Mouse (Mus musculus) neural tube, embryonic 10.5 days (tissue): Measurements from ENCODE around the gene Creb3l2.
"Not testable (repeated sequence)": the region's sequence is repeated elsewhere in the genome, so short reads cannot be mapped to it uniquely, and the experiment has no call there.

ENCODE experiments used
- DNase-seq: peaks from one replicate; pipeline ENCODE4 v3.0.0-alpha.2; 2017; ENCODE audit warnings: low spot score; ENCODE audit errors: extremely low spot score

Gene Creb3l2

DNA sequence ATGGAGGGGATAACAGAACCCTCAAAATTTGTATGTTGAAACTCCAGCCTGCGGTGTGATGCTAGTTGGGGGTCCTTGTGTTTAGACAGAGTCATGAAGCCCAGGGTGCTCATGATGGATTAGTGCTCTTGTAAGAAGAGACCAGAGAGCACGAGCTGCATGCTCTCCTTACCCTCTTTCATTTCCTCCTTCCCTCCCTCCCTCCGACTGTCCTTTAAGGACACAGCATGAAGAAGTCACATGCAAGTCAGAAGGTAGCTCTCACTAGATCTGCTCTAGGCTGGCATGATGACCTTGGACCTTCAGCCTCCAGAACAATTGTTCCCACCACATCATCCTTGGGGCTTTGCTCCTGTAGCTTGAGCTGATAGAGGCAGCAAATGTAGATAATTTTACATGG is 30.2 kb downstream of the Creb3l2 start:
- DNase-seq = no peak

DNA sequence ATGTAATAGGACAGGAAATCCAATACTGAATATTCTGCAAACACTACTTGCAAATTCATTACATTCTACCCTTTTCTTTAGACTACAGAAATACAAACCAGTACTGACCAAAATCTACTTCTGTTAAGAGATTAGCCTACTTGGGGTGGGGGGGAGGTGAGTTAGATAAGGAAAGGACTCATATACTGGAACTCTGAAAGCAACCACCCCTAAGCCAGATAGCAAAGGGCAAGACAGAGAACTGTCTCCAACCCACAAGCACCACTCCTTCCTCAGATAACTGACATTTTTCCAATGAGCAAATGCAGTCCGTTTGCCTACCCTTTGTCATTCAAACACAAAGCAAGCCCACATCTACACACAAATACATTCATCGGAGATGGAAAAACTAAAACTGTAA is 32.1 kb downstream of the Creb3l2 start:
- DNase-seq = no peak

DNA sequence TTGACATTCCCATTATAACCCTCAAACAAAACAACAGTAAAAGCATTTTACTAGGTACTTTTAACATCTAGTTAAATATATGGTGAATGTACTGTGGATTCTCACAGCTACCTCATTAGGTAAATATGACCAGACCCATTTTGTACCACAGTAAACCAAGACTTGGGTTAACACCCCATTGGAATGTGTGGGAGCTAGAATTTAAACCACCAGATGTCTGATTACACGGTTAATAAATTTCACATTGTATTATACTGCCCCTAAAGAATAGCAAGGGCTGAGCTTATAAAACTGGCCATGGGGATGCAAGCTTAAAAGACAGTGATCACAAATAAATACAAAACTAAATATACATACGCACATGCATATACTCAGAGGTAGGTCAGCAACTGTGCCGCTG is 34.1 kb downstream of the Creb3l2 start:
- no peak for DNase-seq

DNA sequence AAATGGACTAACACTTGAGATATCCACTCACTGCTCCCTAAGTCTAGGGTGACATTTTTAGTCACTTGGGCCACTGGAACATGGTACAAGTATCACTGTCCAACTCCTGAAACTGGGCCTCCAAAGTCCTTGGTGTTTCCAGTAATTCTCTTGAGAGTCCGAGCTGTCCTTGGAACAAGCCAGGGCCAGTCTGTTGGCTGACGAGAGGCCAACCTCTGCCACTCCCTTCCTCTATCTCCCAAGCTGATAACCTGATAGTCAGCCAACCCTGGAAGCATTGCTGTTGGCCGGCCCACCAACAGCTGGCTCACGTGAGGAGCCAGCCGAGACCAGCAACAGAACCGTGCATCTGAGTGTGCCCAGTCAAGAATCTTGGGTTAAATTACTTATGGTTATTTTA is 35.0 kb downstream of the Creb3l2 start:
- DNase-seq = no peak

DNA sequence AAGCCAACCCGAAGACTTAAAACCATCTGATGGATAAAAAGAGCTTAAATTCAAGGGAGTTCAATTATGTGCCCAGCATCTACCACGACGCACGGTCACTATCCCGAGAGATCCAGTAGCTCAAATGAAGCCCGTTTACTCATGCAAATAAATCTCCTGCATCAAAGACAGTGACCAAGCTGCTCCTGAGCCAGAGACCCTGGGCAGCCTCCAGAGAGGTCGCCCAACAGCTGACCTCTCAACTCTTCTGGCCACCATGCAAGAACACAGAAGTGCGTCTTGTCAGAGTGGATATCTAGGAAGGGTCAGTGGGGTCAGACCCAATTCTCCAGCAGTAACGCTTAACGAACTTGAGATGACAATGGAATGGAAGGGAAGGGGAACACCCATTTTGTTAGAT is 35.9 kb downstream of the Creb3l2 start:
- no peak for DNase-seq

DNA sequence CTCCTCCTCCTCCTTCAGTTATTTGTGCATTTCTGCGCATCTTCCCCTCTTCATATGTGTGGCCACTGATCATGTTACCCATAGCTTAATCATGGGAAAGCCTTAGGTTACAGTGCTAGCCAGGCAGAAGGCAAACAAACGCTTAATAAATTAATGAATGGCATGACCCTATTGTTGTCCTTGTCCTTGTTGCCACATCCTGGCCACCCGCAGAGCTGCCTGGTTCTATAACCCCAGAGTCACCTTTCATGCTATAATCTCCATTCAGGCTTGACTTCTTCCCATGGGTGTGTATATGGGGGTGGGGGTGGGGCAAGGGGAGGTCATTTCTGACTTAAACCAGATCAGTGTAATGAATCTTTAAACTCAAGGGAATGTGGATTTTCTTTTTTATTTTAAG is 37.6 kb downstream of the Creb3l2 start:
- DNase-seq = no peak

DNA sequence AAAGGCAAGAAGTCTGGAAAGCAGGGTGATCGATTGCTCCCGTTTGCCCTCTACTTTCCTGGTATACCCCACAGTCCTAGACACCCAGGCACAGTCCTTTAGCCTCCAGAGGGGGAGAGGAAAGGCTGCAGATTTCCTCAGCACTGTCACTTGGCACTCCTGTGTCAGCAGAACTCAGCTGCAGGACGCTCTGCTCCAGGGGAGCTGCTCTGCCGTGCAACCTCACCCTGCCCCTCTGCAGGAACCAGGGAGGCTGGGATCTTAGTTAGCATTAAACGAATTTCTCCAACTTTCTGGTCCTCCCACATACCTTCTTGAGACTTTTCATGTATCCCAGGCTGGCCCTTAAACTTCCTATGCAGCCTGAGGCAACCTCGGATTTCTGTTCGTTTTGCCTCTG is 40.0 kb downstream of the Creb3l2 start:
- DNase-seq = no peak

DNA sequence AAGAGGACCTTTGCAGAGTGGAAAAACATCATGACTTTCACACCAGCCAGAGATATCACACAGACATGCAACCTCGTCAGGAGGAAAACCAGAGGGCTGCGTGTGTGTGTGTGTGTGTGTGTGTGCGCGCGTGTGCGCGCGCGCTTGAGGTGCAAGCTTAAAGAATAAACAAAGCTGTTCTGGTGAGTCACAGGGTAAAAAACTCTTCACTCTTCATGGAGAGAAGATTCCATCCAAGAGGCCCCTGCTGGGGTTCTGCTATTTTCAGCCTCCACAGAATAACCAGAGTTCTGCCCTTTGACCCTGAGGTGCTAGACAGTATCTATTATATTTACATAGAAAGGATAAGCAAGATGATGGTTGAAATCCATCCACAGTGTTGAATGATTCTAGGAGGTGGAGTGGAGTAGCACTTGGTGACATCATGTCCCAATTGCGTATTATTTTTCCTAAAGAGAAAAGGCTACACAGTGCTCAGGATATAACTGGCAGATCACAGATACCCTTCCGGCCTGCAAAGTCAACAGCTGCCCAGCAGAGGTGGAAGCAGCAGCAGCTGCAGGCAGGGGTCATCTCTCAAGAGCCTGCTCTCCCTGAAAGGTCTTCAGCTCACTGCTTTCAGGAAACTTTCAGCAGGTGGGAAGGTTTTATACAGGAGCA is 41.0 kb downstream of the Creb3l2 start:
- DNase-seq = no peak

DNA sequence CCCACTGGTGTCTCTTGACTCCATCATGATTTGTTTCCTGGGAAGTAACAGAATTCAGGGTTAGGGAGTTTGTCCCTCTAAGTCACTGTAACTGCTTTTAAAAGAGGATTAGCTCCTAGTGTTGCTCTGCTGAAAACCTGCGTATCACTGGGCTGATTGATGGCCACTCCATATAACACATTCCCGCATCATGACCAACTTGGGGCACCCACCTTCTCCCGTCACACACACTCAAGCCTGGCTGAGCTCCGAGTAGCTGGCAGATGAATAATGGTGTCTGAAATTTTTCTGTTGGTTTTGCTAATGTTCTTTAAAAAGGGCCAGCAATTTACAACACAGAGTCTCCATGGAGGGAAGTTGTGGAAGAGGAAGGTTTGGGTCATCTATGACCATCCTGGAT is 41.8 kb downstream of the Creb3l2 start:
- no peak for DNase-seq

DNA sequence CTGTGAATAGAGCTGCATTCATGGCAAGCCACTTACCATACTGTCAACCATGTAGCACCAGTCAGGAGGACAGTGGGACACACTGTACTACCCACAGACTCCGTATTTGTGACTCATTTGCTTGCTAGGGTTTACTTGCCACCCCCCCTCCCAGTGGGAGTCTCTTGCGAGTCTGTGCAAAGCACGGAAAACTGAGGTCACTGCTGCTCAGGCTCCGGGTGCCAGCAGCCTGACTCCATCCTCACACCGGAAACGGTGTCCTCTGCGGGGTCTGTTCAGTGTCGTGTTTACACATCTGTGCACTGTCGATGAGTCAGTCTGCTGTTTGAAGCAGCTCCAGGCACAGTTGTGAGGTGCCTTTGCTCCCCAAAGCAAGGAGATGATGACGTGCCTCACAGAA is 43.0 kb downstream of the Creb3l2 start:
- no peak for DNase-seq

DNA sequence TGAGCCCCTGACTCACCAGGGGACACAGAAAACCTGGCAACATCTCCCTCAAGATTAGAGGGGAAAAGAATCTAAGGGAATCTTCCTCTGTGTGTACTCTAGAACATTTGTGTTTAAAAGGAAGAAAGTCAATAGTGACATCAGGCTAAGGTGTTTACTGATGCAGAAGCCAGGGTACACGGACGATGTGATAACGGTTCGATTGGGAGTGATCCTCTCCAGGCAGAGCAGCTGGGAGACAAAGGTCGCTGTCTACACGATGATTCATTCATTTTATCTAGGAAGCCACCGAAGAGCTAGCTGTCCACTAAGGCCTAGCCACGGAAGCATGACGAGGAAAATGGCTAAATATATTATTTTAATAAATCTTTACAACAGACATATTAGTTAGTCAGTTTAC is 44.0 kb downstream of the Creb3l2 start:
- no peak for DNase-seq

DNA sequence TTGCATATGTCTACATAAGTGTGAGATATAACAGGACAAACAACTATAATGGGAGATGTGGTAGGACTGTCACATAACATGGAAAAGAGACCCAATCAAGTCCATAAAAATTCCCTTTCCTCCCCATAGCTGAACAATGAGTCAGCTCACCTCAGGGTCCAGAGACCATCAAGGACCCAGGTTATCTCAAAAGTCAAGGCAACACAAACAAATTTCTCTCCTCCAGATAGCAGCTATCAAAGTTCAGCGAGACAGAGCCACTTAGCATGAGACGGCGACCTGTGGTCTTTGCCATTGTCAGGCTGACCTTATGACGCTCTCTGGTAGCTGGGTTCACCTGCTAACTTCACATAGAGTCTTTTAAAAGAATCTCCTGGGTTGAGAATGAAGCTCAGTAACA is 44.7 kb downstream of the Creb3l2 start:
- no peak for DNase-seq

DNA sequence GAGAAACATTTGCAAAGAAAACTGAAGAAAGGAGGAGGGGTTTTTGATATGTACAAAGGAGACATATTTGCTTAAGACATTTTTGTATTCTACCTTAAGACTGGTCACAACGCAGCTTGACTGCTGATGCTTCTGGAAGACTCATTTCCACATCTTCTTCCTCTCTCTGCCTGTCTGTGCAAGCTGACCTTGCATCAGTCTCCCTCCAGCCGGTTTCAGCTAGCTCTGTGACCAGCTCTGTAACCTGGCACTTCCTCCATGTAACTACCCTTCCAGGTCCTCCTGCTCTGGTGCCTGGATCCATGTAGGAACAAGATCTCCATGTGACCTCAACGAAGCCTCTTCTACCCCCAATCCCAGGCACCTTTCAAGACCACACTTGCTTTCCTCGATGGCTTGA is 45.8 kb downstream of the Creb3l2 start:
- no peak for DNase-seq

DNA sequence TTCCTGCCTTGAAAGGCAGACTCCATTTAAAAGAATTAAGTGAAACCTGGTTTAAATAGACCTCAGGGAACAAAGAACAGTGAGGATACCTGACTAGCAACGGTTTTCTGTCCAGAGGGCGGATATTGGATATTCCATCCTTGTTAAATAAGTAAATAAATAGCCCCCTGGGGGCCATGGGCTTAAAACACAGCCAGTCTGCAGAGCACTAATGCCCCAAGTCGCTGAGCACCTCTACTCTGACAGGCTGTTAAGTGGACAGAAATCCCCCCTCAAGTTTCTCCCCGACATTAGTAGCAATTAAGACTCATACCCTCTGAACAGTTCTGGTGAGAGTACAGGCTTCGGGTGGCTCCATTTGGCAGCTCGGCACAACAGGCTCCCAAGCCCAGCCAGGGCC is 48.7 kb downstream of the Creb3l2 start:
- no peak for DNase-seq

DNA sequence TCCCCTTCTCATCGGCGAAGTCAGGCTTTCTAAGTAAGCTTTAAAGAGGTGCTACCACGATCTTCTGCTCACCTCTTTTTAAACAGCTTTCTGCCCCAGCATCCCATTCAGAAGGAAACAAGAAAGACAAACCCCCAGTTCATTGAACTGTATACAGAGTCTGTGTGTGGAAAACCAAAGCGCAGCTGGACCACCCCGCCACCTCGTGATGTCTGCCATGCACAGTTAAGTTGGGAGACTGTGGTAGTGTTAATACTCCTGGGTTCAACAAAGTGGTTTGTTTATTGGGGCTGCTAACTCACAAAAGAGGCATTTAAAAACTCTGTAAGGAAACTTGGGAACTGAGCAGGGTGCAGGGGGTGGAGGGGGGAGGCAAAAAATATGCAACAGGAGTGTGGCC is 49.7 kb downstream of the Creb3l2 start:
- DNase-seq = no peak

DNA sequence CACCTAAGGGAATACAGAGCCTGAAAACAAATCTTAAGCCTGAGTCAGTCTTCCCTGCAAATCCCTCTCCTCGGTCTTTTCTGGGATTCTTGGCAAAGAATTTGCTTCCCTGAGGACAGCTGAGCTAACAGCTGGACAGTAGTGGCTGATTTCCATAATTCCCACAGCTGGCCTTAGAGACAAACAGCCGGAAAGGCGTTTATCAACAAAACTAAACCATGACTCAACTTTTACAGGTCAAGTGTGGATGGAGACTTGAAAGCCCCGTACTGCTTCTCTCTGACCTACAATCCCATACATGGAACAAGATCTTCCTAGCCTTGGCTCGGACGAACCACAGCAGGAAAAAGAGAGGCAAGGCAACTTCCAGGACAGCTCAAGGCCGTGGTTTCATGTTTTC is 50.6 kb downstream of the Creb3l2 start:
- no peak for DNase-seq

DNA sequence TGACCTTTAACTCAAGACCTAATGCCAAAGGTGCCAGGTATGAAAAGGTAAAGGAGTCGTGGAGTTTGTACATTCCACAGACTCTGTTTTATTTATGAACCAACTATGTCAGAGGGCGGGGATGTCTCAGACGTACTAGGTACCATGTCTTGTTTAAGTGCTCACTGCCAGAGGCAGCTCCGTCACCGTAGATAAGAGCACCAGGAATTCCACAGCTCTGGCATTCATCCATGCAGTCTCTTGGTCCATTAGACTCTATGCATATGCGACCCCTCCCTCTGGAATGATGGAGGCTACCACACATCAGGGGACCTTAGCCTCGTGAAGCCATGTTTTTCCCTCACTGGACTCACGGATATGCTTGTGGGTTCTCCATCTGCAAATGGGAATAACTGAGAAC is 53.0 kb downstream of the Creb3l2 start:
- DNase-seq = no peak

DNA sequence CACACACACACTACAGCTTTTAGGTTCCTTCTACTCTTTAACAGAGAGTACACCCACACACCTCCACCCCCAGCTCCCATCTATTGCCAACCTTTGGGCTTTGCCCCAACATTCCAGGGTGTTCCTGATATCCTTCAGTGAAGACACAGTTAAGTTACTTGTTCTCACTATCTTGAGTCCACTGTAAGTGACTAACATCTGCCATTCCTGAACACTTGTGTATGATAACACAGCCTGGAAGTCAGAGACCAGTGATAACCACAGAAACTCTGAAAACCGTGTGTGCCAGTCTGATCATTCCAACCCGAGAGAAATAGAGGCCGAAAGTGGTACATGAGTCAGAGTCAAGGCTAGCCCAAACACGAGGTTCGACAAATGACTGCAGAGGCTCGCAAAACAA is 53.4 kb downstream of the Creb3l2 start:
- DNase-seq = no peak

DNA sequence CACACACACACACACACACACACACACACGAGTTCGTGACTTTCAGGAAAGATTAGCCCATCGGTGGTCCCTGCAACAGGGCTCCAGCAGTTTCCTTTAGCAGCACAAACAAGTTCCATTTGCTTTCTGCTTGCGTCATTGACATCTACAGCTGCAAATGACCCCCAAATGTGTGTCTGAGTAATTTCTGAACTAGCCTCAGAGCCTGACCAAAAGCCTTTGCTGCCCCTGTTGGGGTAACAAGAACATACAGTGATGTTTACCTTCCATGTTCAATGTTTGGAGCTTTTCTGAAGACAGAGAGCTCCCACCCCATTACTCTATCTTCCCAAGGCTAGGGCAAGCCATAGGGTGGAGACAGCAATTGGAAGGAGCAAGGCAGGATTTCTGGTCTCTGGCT is 54.7 kb downstream of the Creb3l2 start:
- DNase-seq = no peak

DNA sequence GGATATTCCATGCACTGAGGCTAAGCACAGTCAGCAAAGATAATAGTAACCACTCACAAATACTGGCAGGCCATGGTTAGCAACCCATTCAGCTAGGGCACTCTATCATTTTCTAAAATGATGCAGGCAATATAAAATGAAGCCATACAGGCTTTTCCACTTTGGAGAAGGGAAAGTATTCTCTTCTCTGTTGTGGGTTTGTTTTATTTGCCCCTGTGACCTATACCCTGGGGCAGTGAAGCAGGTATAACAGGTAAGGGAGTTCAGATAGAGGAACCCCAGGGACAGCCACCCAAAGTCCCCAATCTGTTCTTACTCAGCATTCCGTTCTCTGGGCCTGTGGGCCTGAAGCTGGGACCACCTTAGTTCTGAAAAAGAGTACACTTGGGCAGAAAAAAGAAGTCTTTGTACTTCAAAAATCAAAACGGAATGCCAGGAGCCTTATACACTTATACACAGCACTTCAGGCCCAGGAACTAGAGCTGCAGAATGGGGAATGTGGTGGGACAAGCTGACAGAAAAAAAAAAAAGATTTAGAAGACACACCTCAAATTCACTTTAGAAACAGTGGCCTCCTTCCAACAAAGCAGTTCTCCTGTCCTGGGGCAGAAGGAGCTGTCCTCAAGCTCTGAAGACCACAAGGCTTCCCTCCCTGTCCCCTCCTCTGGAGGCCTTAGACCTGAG is 56.2 kb downstream of the Creb3l2 start:
- no peak for DNase-seq

DNA sequence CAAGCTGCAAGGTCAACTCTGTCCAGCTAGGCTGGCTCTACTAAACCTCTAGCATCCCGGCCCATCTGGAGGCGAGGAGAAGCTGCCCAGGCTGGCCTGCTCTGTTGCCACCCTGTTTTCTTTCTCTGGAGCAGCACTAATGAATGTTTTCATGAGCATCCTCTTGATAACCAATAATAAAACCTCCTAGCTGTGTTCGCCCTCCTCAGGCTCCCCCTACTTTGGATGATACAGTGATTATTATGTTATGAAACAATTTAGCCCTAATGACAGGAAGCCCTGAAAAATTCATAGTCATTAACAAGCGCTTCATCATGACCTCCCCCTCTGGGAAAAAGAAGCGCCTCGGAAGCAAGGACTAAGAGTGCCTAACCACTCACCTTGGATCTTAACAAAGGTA is 59.2 kb downstream of the Creb3l2 start:
- no peak for DNase-seq

DNA sequence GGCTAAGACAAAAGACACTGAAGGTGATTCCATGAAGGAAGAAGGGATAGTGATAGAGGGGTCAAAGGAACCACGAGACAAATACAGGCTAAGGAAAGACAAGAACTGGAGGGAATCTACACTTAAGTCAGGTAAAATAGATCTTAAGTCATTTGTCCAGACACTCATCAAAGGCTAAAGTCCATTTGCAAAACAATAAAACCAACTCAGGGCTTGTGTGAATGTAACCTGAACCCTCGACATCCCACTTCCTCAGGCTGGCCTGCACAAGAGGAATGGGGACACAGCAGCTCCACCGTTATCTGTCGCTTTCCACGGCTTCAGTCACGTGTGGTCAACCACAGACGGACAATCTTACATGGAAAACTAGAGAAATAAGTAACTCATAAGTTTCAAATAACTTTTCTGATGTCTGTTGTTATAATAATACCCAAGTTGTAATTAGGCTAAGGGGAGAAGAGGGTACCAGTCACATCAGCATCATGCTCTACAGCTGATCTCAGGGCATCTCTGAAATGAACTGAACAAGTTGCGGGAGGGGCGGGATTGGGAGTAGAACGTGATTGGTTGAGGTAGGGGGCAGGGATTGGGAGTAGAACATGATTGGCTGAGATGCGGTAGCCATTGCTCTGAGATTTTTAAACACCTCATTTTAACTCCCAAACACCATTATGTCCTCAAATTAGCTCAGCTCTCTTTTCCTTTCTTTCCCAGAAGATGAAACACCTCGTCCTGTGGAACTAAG is 63.9 kb downstream of the Creb3l2 start:
- DNase-seq = no peak

DNA sequence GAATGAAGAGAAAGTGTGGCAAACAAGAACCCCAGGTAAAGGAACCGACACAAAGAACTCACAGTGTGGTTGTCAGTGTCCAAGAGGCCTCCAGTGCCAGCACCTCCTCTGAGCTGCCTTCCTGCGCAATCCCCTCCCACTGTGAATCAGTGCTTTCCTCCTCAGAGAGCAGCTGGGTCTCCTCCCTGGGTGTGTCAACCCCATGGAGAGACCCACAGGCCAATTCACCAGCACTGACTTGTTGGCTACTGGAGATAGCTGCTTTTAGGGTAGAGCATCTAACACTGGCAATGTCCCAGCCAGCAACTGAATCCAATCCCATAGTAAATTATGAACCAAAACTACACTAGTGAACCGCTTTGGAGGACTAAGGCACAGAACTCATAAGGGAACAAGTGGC is 64.6 kb downstream of the Creb3l2 start:
- not testable (repeated sequence) for DNase-seq
